Mouse (Mus musculus) CH12.LX (cell line): ENCODE measurements at regions not wholly inside any gene's neighbourhood (a gene's known extent, or its start where the extent isn't known, plus 50 kb on each side); places are given as distances from the start of the nearest gene placed in this dataset.

Source experiments
- DNase-seq: peaks from one replicate; pipeline ENCODE4 v3.0.0-alpha.2; 2013; ENCODE audit errors: extremely low read depth
- H3K27ac ChIP-seq: 2 replicates; pipeline ENCODE4 v1.5.1; 2012; ENCODE audit warnings: low read depth, mild to moderate bottlenecking, control low read depth, moderate library complexity; ENCODE audit not compliant: insufficient read depth
- H3K27me3 ChIP-seq: replicated peaks from 2 replicates; pipeline ENCODE3; 2012; ENCODE audit warnings: inconsistent platforms
- H3K36me3 ChIP-seq, 2 experiments: replicated peaks in 1 of 2; 2 replicates each; pipeline versions ENCODE3 to v1.6.1; 2012; ENCODE audit warnings: inconsistent platforms in 1 of 2, low read length in 1 of 2, mild to moderate bottlenecking in 1 of 2, mixed read lengths in 1 of 2, moderate library complexity in 1 of 2; ENCODE audit not compliant: control insufficient read depth in 1 of 2, insufficient read depth in 1 of 2
- H3K4me1 ChIP-seq, 2 experiments: 2 replicates each; pipeline ENCODE4 v1.6.1; 2012; ENCODE audit warnings: inconsistent platforms in 1 of 2, moderate library complexity in 1 of 2; ENCODE audit not compliant: insufficient read depth in 2 of 2, control insufficient read depth in 1 of 2
- H3K4me2 ChIP-seq: 2 replicates; pipeline ENCODE4 v1.6.1; 2012; ENCODE audit warnings: low read depth, mild to moderate bottlenecking, control low read depth; ENCODE audit not compliant: poor library complexity, insufficient read depth, severe bottlenecking
- H3K4me3 ChIP-seq, 3 experiments: fragments of 150-350 bp in 1 of 3; sonication (generic) in 1 of 3; replicated peaks in 1 of 3; 2 replicates each; pipeline versions ENCODE3 to v1.5.1; 2011 to 2012; ENCODE audit warnings: low read depth in 2 of 3, low read length in 2 of 3, mild to moderate bottlenecking in 2 of 3, moderate library complexity in 2 of 3, control low read depth in 1 of 3, improper control_type of control experiment in 1 of 3, inconsistent platforms in 1 of 3, mixed read lengths in 1 of 3; ENCODE audit not compliant: poor library complexity in 1 of 3
- H3K79me2 ChIP-seq: replicated peaks from 2 replicates; pipeline ENCODE4 v1.6.1; 2012; ENCODE audit warnings: mild to moderate bottlenecking, moderate library complexity; ENCODE audit not compliant: control insufficient read depth, poor library complexity, insufficient read depth, severe bottlenecking; ENCODE audit errors: extremely low read depth
- H3K9ac ChIP-seq: 2 replicates; pipeline ENCODE4 v1.6.1; 2012; ENCODE audit warnings: low read depth, mild to moderate bottlenecking, control low read depth, moderate library complexity; ENCODE audit not compliant: insufficient read depth
- H3K9me3 ChIP-seq: replicated peaks from 2 replicates; pipeline ENCODE3; 2012; ENCODE audit warnings: low read length, inconsistent platforms, mixed read lengths
- CHD1 ChIP-seq: IDR thresholded peaks from 2 replicates; pipeline ENCODE4 v1.6.1; 2012; ENCODE audit warnings: low read depth, low read length, improper control_type of control experiment, inconsistent platforms
- E2F4 ChIP-seq: IDR thresholded peaks from 2 replicates; pipeline ENCODE4 v1.6.1; 2011; ENCODE audit warnings: low read depth, low read length, improper control_type of control experiment; ENCODE audit not compliant: insufficient replicate concordance
- ELF1 ChIP-seq: IDR thresholded peaks from 2 replicates; pipeline ENCODE4 v1.6.1; 2014; ENCODE audit warnings: low read depth, mild to moderate bottlenecking, inconsistent platforms, low read length, improper control_type of control experiment
- ETS1 ChIP-seq: conservative IDR thresholded peaks from 2 replicates; pipeline ENCODE4 v1.6.1; 2012; ENCODE audit warnings: low read depth, mild to moderate bottlenecking, inconsistent platforms, low read length, improper control_type of control experiment, moderate library complexity
- GABPA ChIP-seq: IDR thresholded peaks from 2 replicates; pipeline ENCODE4 v1.6.1; 2012; ENCODE audit warnings: low read depth, low read length, improper control_type of control experiment, inconsistent platforms; ENCODE audit not compliant: insufficient replicate concordance
- HCFC1 ChIP-seq: IDR thresholded peaks from 2 replicates; pipeline ENCODE4 v1.6.1; 2012; ENCODE audit warnings: low read depth, mild to moderate bottlenecking, inconsistent platforms, low read length, improper control_type of control experiment
- IRF4 ChIP-seq: IDR thresholded peaks from 2 replicates; pipeline ENCODE4 v1.6.1; 2014; ENCODE audit warnings: low read depth, mild to moderate bottlenecking, inconsistent platforms, low read length, improper control_type of control experiment
- JUN ChIP-seq: IDR thresholded peaks from 2 replicates; pipeline ENCODE4 v1.6.1; 2011; ENCODE audit warnings: low read depth, mild to moderate bottlenecking, low read length, improper control_type of control experiment, moderate library complexity; ENCODE audit not compliant: insufficient read depth
- KAT2A ChIP-seq: IDR thresholded peaks from 2 replicates; pipeline ENCODE4 v1.6.1; 2012; ENCODE audit warnings: low read length, improper control_type of control experiment, inconsistent platforms; ENCODE audit not compliant: insufficient replicate concordance
- MAFK ChIP-seq: IDR thresholded peaks from 2 replicates; pipeline ENCODE4 v1.6.1; 2011; ENCODE audit warnings: low read length, improper control_type of control experiment; ENCODE audit not compliant: insufficient replicate concordance
- MAX ChIP-seq: IDR thresholded peaks from 2 replicates; pipeline ENCODE4 v1.6.1; 2011; ENCODE audit warnings: low read length, improper control_type of control experiment
- MEF2A ChIP-seq: IDR thresholded peaks from 2 replicates; pipeline ENCODE4 v1.6.1; 2014; ENCODE audit warnings: low read depth, mild to moderate bottlenecking, inconsistent platforms, low read length, improper control_type of control experiment, borderline replicate concordance
- MXI1 ChIP-seq: IDR thresholded peaks from 2 replicates; pipeline ENCODE4 v1.6.1; 2011; ENCODE audit warnings: mild to moderate bottlenecking, low read depth, low read length, improper control_type of control experiment
- MYC ChIP-seq: IDR thresholded peaks from 2 replicates; pipeline ENCODE4 v1.6.1; 2011; ENCODE audit warnings: low read depth, mild to moderate bottlenecking, improper control_type of control experiment, low read length
- NRF1 ChIP-seq: IDR thresholded peaks from 2 replicates; pipeline ENCODE4 v1.6.1; 2014; ENCODE audit warnings: low read depth, mild to moderate bottlenecking, inconsistent platforms, low read length, improper control_type of control experiment, moderate library complexity
- PAX5 ChIP-seq: IDR thresholded peaks from 2 replicates; pipeline ENCODE4 v1.6.1; 2012; ENCODE audit warnings: low read length, inconsistent platforms, mixed read lengths
- POLR2A ChIP-seq: IDR thresholded peaks from 2 replicates; pipeline ENCODE4 v1.6.1; 2011; ENCODE audit warnings: low read depth, mild to moderate bottlenecking, improper control_type of control experiment, low read length
- RAD21 ChIP-seq: IDR thresholded peaks from 2 replicates; pipeline ENCODE4 v1.6.1; 2011; ENCODE audit warnings: low read depth, mild to moderate bottlenecking, low read length, improper control_type of control experiment, moderate library complexity
- RCOR1 ChIP-seq: conservative IDR thresholded peaks from 2 replicates; pipeline ENCODE4 v1.6.1; 2012; ENCODE audit warnings: low read depth, mild to moderate bottlenecking, inconsistent platforms, low read length, improper control_type of control experiment
- SIN3A ChIP-seq: IDR thresholded peaks from 2 replicates; pipeline ENCODE4 v1.6.1; 2012; ENCODE audit warnings: low read length, improper control_type of control experiment, inconsistent platforms
- SMC3 ChIP-seq: IDR thresholded peaks from 2 replicates; pipeline ENCODE4 v1.6.1; 2011; ENCODE audit warnings: low read depth, low read length, improper control_type of control experiment
- TBP ChIP-seq: conservative IDR thresholded peaks from 2 replicates; pipeline ENCODE4 v1.6.1; 2011; ENCODE audit warnings: low read depth, low read length, improper control_type of control experiment
- TCF12 ChIP-seq: IDR thresholded peaks from 2 replicates; pipeline ENCODE4 v1.6.1; 2014; ENCODE audit warnings: low read depth, mild to moderate bottlenecking, inconsistent platforms, low read length, improper control_type of control experiment
- UBTF ChIP-seq: IDR thresholded peaks from 2 replicates; pipeline ENCODE4 v1.6.1; 2012; ENCODE audit warnings: low read depth, mild to moderate bottlenecking, inconsistent platforms, low read length, improper control_type of control experiment, moderate library complexity
- USF2 ChIP-seq: conservative IDR thresholded peaks from 2 replicates; pipeline ENCODE4 v1.6.1; 2011; ENCODE audit warnings: low read depth, low read length, improper control_type of control experiment
- ZMIZ1 ChIP-seq: IDR thresholded peaks from 2 replicates; pipeline ENCODE4 v1.6.1; 2012; ENCODE audit warnings: low read depth, mild to moderate bottlenecking, inconsistent platforms, low read length, improper control_type of control experiment
- ZNF384 ChIP-seq: IDR thresholded peaks from 2 replicates; pipeline ENCODE4 v1.6.1; 2012; ENCODE audit warnings: low read depth, low read length, improper control_type of control experiment, inconsistent platforms
- dilution Hi-C: fragments of 300-500 bp; cut with MboI; formaldehyde crosslinking; loops from 2 replicates; pipeline ENCODE4 v1.14.3; 2020; ENCODE audit warnings: low sequenced_read_pairs; ENCODE audit not compliant: extremely low pct_unique_long_range_greater_than_20kb, extremely low pct_ligation_motif_present
- in situ Hi-C: fragments of 300-500 bp; cut with MboI; formaldehyde crosslinking; loops from 3 replicates; pipeline ENCODE4 v1.14.3; 2019; ENCODE audit warnings: low sequenced_read_pairs, low pct_ligation_motif_present, low pct_unique_long_range_greater_than_20kb, mixed read lengths

GRCm38 (mm10) chr16:65167151-65167550 is 61.5 kb upstream of the Htr1f start:
- dilution Hi-C loops = no loop called here
- no peaks in the 10 kb centered on the region for H3K9me3 ChIP-seq
- H3K9ac ChIP-seq = no peak overlapping the region
- no peak overlapping the region for H3K4me3 ChIP-seq
- H3K36me3 ChIP-seq = no peaks in the 10 kb centered on the region
- no peak for TF ChIP-seq ZNF384
- TF ChIP-seq JUN = no peak
- TF ChIP-seq IRF4 = no peak
- TF ChIP-seq USF2 = no peak
- TF ChIP-seq POLR2A = no peak
- no peak for TF ChIP-seq TBP
- TF ChIP-seq ELF1 = no peak
- no peak for TF ChIP-seq HCFC1
- no peak for TF ChIP-seq ETS1
- TF ChIP-seq TCF12 = no peak
- TF ChIP-seq KAT2A = no peak
- no peak for TF ChIP-seq MYC
- TF ChIP-seq RAD21 = no peak
- no peak for TF ChIP-seq SMC3
- no peak for TF ChIP-seq MXI1
- H3K4me1 ChIP-seq = no peaks in the 10 kb centered on the region
- no peak overlapping the region for H3K27ac ChIP-seq
- H3K27me3 ChIP-seq = no peaks in the 10 kb centered on the region
- H3K4me2 ChIP-seq = no peak overlapping the region
- DNase-seq = no peak
- H3K79me2 ChIP-seq = no peaks in the 10 kb centered on the region
- in situ Hi-C loops = no loop called here

GRCm38 (mm10) chr16:65162766-65163165 is 57.1 kb upstream of the Htr1f start:
- dilution Hi-C loops = no loop called here
- H3K79me2 ChIP-seq = no peaks in the 10 kb centered on the region
- H3K36me3 ChIP-seq = no peaks in the 10 kb centered on the region
- in situ Hi-C loops = no loop called here
- DNase-seq = no peak
- no peak overlapping the region for H3K9ac ChIP-seq
- no peaks in the 10 kb centered on the region for H3K27me3 ChIP-seq
- H3K9me3 ChIP-seq = no peaks in the 10 kb centered on the region
- TF ChIP-seq POLR2A (no peak), SMC3 (no peak), GABPA (no peak), MEF2A (no peak), UBTF (no peak), ETS1 (no peak), RCOR1 (no peak), E2F4 (no peak), NRF1 (no peak), IRF4 (no peak), MAFK (no peak), CHD1 (no peak), MAX (no peak), ZNF384 (no peak), TCF12 (no peak), JUN (no peak), PAX5 (no peak), HCFC1 (no peak), SIN3A (no peak), ZMIZ1 (no peak)
- no peak overlapping the region for H3K4me2 ChIP-seq
- no peak overlapping the region for H3K27ac ChIP-seq
- no peaks in the 10 kb centered on the region for H3K4me1 ChIP-seq
- no peak overlapping the region for H3K4me3 ChIP-seq
